Mouse (Mus musculus) lung, postnatal 4 days (tissue): ENCODE measurements at regions not wholly inside any gene's neighbourhood (a gene's known extent, or its start where the extent isn't known, plus 50 kb on each side); places are given as distances from the start of the nearest gene placed in this dataset.
"Not testable (repeated sequence)": the region's sequence is repeated elsewhere in the genome, so short reads cannot be mapped to it uniquely, and the experiment has no call there.

ENCODE experiments used
- DNase-seq, 2 experiments: peaks; one replicate each; pipeline ENCODE4 v3.0.0; 2021

- DNase-seq = no peak
Observed at GRCm38 (mm10) chr12:69524337-69525035, 58.3 kb downstream of the Vcpkmt start.

GRCm38 (mm10) chr12:69519869-69520268, 63.0 kb downstream of the Vcpkmt start:
- no peak for DNase-seq

GRCm38 (mm10) chr12:69519028-69519427, 63.8 kb downstream of the Vcpkmt start:
- DNase-seq = no peak

GRCm38 (mm10) chr12:69517616-69518015, 65.2 kb downstream of the Vcpkmt start:
- no peak for DNase-seq

- peak; percentile 40 to 41 for DNase-seq
Observed at GRCm38 (mm10) chr12:69516314-69516916, 66.4 kb downstream of the Vcpkmt start.

GRCm38 (mm10) chr12:69515850-69516249, 67.0 kb downstream of the Vcpkmt start:
- DNase-seq = no peak

GRCm38 (mm10) chr12:69515117-69515516, 67.7 kb downstream of the Vcpkmt start:
- DNase-seq = no peak

- peak; percentile 52 to 67 for DNase-seq
Observed at GRCm38 (mm10) chr12:69513166-69513565, 69.7 kb downstream of the Vcpkmt start.

GRCm38 (mm10) chr12:69510736-69511135, 72.1 kb downstream of the Vcpkmt start:
- DNase-seq = no peak

- DNase-seq = not testable (repeated sequence)
Observed at GRCm38 (mm10) chr12:69509180-69509579, 73.6 kb downstream of the Vcpkmt start.

GRCm38 (mm10) chr12:69507906-69508305, 74.9 kb downstream of the Vcpkmt start:
- DNase-seq = no peak

GRCm38 (mm10) chr12:69507333-69507732, 75.5 kb downstream of the Vcpkmt start:
- DNase-seq = peak; percentile 57 to 66

- DNase-seq = no peak
Observed at GRCm38 (mm10) chr12:69502706-69503070, 80.1 kb downstream of the Vcpkmt start.

- peak; percentile 87 to 91 for DNase-seq
Observed at GRCm38 (mm10) chr12:69501783-69502705, 80.8 kb downstream of the Vcpkmt start.

GRCm38 (mm10) chr12:69501346-69501730, 81.5 kb downstream of the Vcpkmt start:
- DNase-seq = no peak

- DNase-seq = peak; percentile 57 to 66
Observed at GRCm38 (mm10) chr12:69500600-69501345, 82.1 kb downstream of the Vcpkmt start.

- DNase-seq = peak; percentile 72 to 89
Observed at GRCm38 (mm10) chr12:69497121-69497520, 85.7 kb downstream of the Vcpkmt start.

GRCm38 (mm10) chr12:69496341-69496904, 86.4 kb downstream of the Vcpkmt start:
- no peak for DNase-seq

GRCm38 (mm10) chr12:69495776-69496175, 87.1 kb downstream of the Vcpkmt start:
- no peak for DNase-seq

GRCm38 (mm10) chr12:69494648-69495047, 88.2 kb downstream of the Vcpkmt start:
- peak; percentile 72 to 76 for DNase-seq

- peak; percentile 45 to 79 for DNase-seq
Observed at GRCm38 (mm10) chr12:69489686-69490085, 93.1 kb downstream of the Vcpkmt start.

- no peak for DNase-seq
Observed at GRCm38 (mm10) chr12:69486903-69487302, 95.9 kb downstream of the Vcpkmt start.
